Mouse (Mus musculus) stomach, postnatal 0 days (tissue): ENCODE measurements around the gene Dock1.

Source experiments
- CTCF ChIP-seq: IDR thresholded peaks from 2 replicates; pipeline ENCODE4 v1.5.1; 2016; ENCODE audit warnings: antibody characterized with exemption, low read depth, mild to moderate bottlenecking, moderate library complexity
- EP300 ChIP-seq: optimal IDR thresholded peaks from 2 replicates; pipeline ENCODE3; 2016; ENCODE audit warnings: antibody characterized with exemption

DNA sequence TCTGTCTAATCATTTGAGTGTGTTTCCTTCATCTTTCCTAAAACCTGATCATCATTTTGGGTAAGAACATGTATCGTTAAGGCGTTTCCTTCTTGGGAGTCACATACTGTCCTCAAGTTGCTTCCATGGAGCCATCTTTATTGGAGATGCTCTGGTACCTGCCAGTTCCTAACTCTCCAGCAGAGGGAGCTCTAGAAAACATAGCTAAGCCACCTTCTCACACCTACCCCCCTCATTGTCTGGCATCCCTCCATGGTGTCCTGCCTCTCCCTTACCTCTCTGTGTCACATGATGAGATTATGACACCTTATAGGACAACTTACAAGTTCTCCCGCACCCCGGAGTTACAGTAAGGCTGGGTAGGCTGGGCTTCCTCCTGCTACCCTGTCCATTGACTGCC lies 222.5 kb downstream of the Dock1 start:
- TF ChIP-seq EP300: no peak
- peak; percentile 67 for TF ChIP-seq CTCF
